Comparison of ENCODE assay signal across 7 mouse cellular contexts in genomic region chr19:46707296-46708151, GRCm38 (mm10). TPM values are rescaled to one million over a fixed set of nuclear protein-coding genes. Genes with fewer than 3 reads are reported as not detected.
DNase-seq lines count a peak whose midpoint lies in the region; ATAC-seq and TF ChIP-seq lines count a peak whose summit lies in the region.

Gene As3mt, plus strand, starts transcription at chr19:46707458.

- peak within 1 kb of the TSS; percentile 52 for H3K9ac ChIP-seq in intestine, embryonic 15.5 days

- TF ChIP-seq POLR2A in small intestine, adult 2 months (IDR thresholded peaks at IDR 0.05; ENCODE audit: low read depth, low read length), result no peak

- H3K36me3 ChIP-seq in intestine, embryonic 15.5 days, result 0 out of 2 replicates have a peak, but pooled peaks cover 2% of the 10 kb centered on the region
- H3K36me3 ChIP-seq in small intestine, adult 2 months (ENCODE audit: control insufficient read depth, insufficient read depth, low read length), result peaks cover 7% of the 10 kb centered on the region

- WGBS in intestine, embryonic 15.5 days, result 5% methylated on average over 31 of the region's 31 CpGs
- 4% methylated on average over 31 of the region's 31 CpGs for WGBS in small intestine, adult 2 months

- H3K4me1 ChIP-seq in intestine, embryonic 15.5 days (replicated peaks), result peaks cover 15% of the 10 kb centered on the region; the same call in 1 of the 2 replicates
- peaks cover 10% of the 10 kb centered on the region; the same call in 1 of the 2 replicates for H3K4me1 ChIP-seq in small intestine, adult 2 months (ENCODE audit: control insufficient read depth, insufficient read depth, insufficient read length, low read length)

- H3K9me3 ChIP-seq in intestine, embryonic 15.5 days, result no peaks in the 10 kb centered on the region

- no peak for TF ChIP-seq CTCF in small intestine, adult 2 months (IDR thresholded peaks at IDR 0.05; ENCODE audit: extremely low read depth, insufficient read length, insufficient replicate concordance, low read depth, low read length)

- peak within 1 kb of the TSS; percentile 51 for H3K4me3 ChIP-seq in intestine, embryonic 15.5 days (replicated peaks)
- peak within 1 kb of the TSS; percentile 74 for H3K4me3 ChIP-seq in small intestine, adult 2 months (ENCODE audit: low read depth, low read length)

- peak; percentile 94 for ATAC-seq in intestine, embryonic 15.5 days

- DNase-seq in adrenal gland, postnatal 10 days, result peak; percentile 89
- peak; percentile 86 for DNase-seq in embryo, embryonic 10 days (ENCODE audit: low spot score)
- peak; percentile 56 to 78 for DNase-seq in gastrocnemius, postnatal 4 days (ENCODE audit: low spot score in 2 of 2)
- peak; percentile 70 for DNase-seq in left cerebral cortex, postnatal 4 days
- DNase-seq in mesoderm, embryonic 11.5 days (ENCODE audit: low read depth, low spot score), result peak; percentile 69

- H3K4me2 ChIP-seq in intestine, embryonic 15.5 days (replicated peaks), result peak within 1 kb of the TSS; percentile 80

- H3K27ac ChIP-seq in intestine, embryonic 15.5 days, result peak within 1 kb of the TSS; percentile 72
- H3K27ac ChIP-seq in small intestine, adult 2 months (ENCODE audit: insufficient read depth, low read depth, low read length), result peak within 1 kb of the TSS; percentile 63

- intact Hi-C loops in left cerebral cortex, postnatal 4 days (cut with DNase I), result no loop called here

- no peaks in the 10 kb centered on the region for H3K27me3 ChIP-seq in intestine, embryonic 15.5 days (replicated peaks)
- no peaks in the 10 kb centered on the region for H3K27me3 ChIP-seq in small intestine, adult 2 months (ENCODE audit: control insufficient read depth, insufficient read depth, low read length)

RNA-seq across cellular contexts. Expression of gene As3mt, which starts in this region (rescaled TPM):
- total RNA-seq in adrenal gland, postnatal 10 days (2021), result 10 to 100 TPM; 55.2 to 62.9 TPM
- 10 to 100 TPM; 51.0 to 56.2 TPM for total RNA-seq in gastrocnemius, postnatal 4 days (2021)
- 59.4 and 63.4 TPM in 2 replicates for polyA plus RNA-seq in intestine, embryonic 15.5 days (2015; fragmentation: Nextera tagmentation; extraction: Ambion mirVana)
- 10 to 100 TPM; 17.1 to 19.9 TPM for total RNA-seq in left cerebral cortex, postnatal 4 days (2021)
- 3.4 and 10.3 TPM in 2 replicates for polyA plus RNA-seq in small intestine, adult 2 months (2012; rRNA removed)

Comparison
In these comparisons a context has a peak if more than half of its experiments do, and no peak if none do; other contexts are left out.
1. Peak in every context shown above with its lines: DNase-seq, ATAC-seq, H3K4me3 ChIP-seq and H3K27ac ChIP-seq.